Mouse (Mus musculus) cerebellum, postnatal 14 days (tissue): ENCODE measurements around the gene Nkx1-1.

Experiments used
- DNase-seq, 2 experiments: peaks; one replicate each; pipeline ENCODE4 v3.0.0; 2021; ENCODE audit warnings: mixed read lengths in 2 of 2

The Nkx1-1 gene

GRCm38 (mm10) chr5:33433201-33434138, at the start of gene Nkx1-1:
TSS of gene Nkx1-1 (minus strand) at chr5:33433976.
- DNase-seq = peak; percentile 29

GRCm38 (mm10) chr5:33481318-33481685, 47.5 kb upstream of the Nkx1-1 start:
- DNase-seq = no peak

- no peak for DNase-seq
These were observed 47.0 kb upstream of the Nkx1-1 start for GRCm38 (mm10) chr5:33480582-33481317.

- no peak for DNase-seq
These were observed 31.7 kb upstream of the Nkx1-1 start for GRCm38 (mm10) chr5:33465464-33465863.

- peak; percentile 28 to 37 for DNase-seq
These were observed 30.6 kb upstream of the Nkx1-1 start for GRCm38 (mm10) chr5:33464390-33464789.

GRCm38 (mm10) chr5:33459111-33459510, 25.3 kb upstream of the Nkx1-1 start:
- peak in 1 of 2 experiments; percentile 29 for DNase-seq

- DNase-seq = no peak
These were observed 24.4 kb upstream of the Nkx1-1 start for GRCm38 (mm10) chr5:33458132-33458622.

- DNase-seq = no peak
These were observed 22.0 kb upstream of the Nkx1-1 start for GRCm38 (mm10) chr5:33455737-33456136.

GRCm38 (mm10) chr5:33443794-33444193, 10.0 kb upstream of the Nkx1-1 start:
- DNase-seq = peak; percentile 33 to 38

GRCm38 (mm10) chr5:33442927-33443710, 9.3 kb upstream of the Nkx1-1 start:
- DNase-seq = peak; percentile 81 to 88

GRCm38 (mm10) chr5:33438214-33438613, 4.4 kb upstream of the Nkx1-1 start:
- peak; percentile 53 to 72 for DNase-seq

- DNase-seq = no peak
These were observed 2.2 kb upstream of the Nkx1-1 start for GRCm38 (mm10) chr5:33435941-33436340.

GRCm38 (mm10) chr5:33435151-33435550, 1.4 kb upstream of the Nkx1-1 start:
- DNase-seq = no peak

GRCm38 (mm10) chr5:33434141-33434780, 485 bp upstream of the Nkx1-1 start:
- peak in 1 of 2 experiments; percentile 29 for DNase-seq

- DNase-seq = peak in 1 of 2 experiments; percentile 34
These were observed 1.5 kb downstream of the Nkx1-1 start for GRCm38 (mm10) chr5:33432057-33432935.

- peak; percentile 32 to 43 for DNase-seq
These were observed 2.4 kb downstream of the Nkx1-1 start for GRCm38 (mm10) chr5:33431173-33432005.

GRCm38 (mm10) chr5:33430511-33431172, 3.1 kb downstream of the Nkx1-1 start:
- peak; percentile 30 to 43 for DNase-seq

- no peak for DNase-seq
These were observed 3.7 kb downstream of the Nkx1-1 start for GRCm38 (mm10) chr5:33430106-33430505.

- no peak for DNase-seq
These were observed 6.3 kb downstream of the Nkx1-1 start for GRCm38 (mm10) chr5:33427461-33427860.

GRCm38 (mm10) chr5:33420313-33420712, 13.5 kb downstream of the Nkx1-1 start:
- DNase-seq = no peak
